Comparison of ENCODE assay signal across 27 mouse cellular contexts in the genomic region with DNA sequence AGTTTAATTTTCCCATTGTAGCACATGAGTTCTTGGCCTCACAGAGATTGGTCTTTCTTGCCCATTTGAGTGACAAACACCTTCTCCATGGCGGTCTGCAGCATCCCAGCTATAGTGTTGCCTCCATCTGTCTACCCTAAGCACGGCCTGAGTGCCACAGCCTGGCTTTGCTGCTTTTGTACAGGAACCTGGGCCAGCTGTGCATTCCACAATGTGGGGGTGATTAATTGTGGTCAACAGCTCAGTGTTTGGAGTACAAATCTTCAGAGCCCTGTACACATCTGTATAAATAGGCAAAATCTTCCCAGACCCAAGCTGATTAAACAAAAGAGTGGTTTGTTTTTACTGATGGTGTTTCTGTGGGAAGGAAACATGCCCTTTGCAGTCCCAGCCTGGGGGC.
DNase-seq lines count a peak whose midpoint lies in the region; ATAC-seq and TF ChIP-seq lines count a peak whose summit lies in the region.
"Had no signal": no experiment of that assay in that cellular context is flagged by ENCODE, and none has a peak within 500 bp of the region (broad histone marks: within the 10 kb centered on the region; RNA-seq: fewer than 3 reads in every experiment).

No protein-coding gene starts in this region.

- H3K36me3 ChIP-seq in forebrain, embryonic 10.5 days (replicated peaks) = no peaks in the 10 kb centered on the region
- no peaks in the 10 kb centered on the region for H3K36me3 ChIP-seq in forebrain, postnatal 0 days (ENCODE audit: insufficient read depth)
- no peaks in the 10 kb centered on the region for H3K36me3 ChIP-seq in neural tube, embryonic 15.5 days
- no peaks in the 10 kb centered on the region for H3K36me3 ChIP-seq in intestine, embryonic 16.5 days (ENCODE audit: control insufficient read depth, insufficient read depth, low read length)
- H3K36me3 ChIP-seq in hindbrain, postnatal 0 days (ENCODE audit: insufficient read depth, low read length) = no peaks in the 10 kb centered on the region
- H3K36me3 ChIP-seq: heart, embryonic 13.5 days; hindbrain, embryonic 10.5 days; midbrain, embryonic 13.5 days had no signal

- H3K4me3 ChIP-seq in forebrain, embryonic 10.5 days = no peak overlapping the region
- H3K4me3 ChIP-seq in forebrain, postnatal 0 days (ENCODE audit: low read depth, low read length) = no peak overlapping the region
- no peak overlapping the region for H3K4me3 ChIP-seq in neural tube, embryonic 15.5 days (replicated peaks)
- no peak overlapping the region for H3K4me3 ChIP-seq in intestine, embryonic 16.5 days (ENCODE audit: low read length)
- no peak overlapping the region for H3K4me3 ChIP-seq in hindbrain, postnatal 0 days (ENCODE audit: low read length)
- H3K4me3 ChIP-seq: erythroblast, embryonic 14.5 days; forebrain, embryonic 13.5 days; heart, embryonic 13.5 days; hindbrain, embryonic 10.5 days; megakaryocyte, embryonic 14.5 days; midbrain, embryonic 13.5 days had no signal

- H3K4me1 ChIP-seq in forebrain, embryonic 10.5 days = no peaks in the 10 kb centered on the region
- H3K4me1 ChIP-seq in forebrain, postnatal 0 days (ENCODE audit: insufficient read depth) = no peaks in the 10 kb centered on the region
- peaks cover 6% of the 10 kb centered on the region; the same call in 1 of the 2 replicates for H3K4me1 ChIP-seq in neural tube, embryonic 15.5 days
- H3K4me1 ChIP-seq in intestine, embryonic 16.5 days (ENCODE audit: control insufficient read depth, insufficient read depth, low read length) = no peaks in the 10 kb centered on the region
- no peaks in the 10 kb centered on the region; the same call in 1 of the 2 replicates for H3K4me1 ChIP-seq in hindbrain, postnatal 0 days (ENCODE audit: insufficient read depth, low read length)
- H3K4me1 ChIP-seq: forebrain, embryonic 13.5 days; hindbrain, embryonic 10.5 days; midbrain, embryonic 13.5 days had no signal

- no peak for TF ChIP-seq CTCF in forebrain, postnatal 0 days (IDR thresholded peaks at IDR 0.05; ENCODE audit: low read depth)
- no peak for TF ChIP-seq CTCF in hindbrain, postnatal 0 days (IDR thresholded peaks at IDR 0.05; ENCODE audit: low read depth)

- no peak overlapping the region for H3K27ac ChIP-seq in forebrain, embryonic 10.5 days
- no peak overlapping the region for H3K27ac ChIP-seq in forebrain, postnatal 0 days (ENCODE audit: low read depth, low read length)
- H3K27ac ChIP-seq in neural tube, embryonic 15.5 days (replicated peaks) = no peak overlapping the region
- no peak overlapping the region for H3K27ac ChIP-seq in intestine, embryonic 16.5 days (ENCODE audit: low read length)
- H3K27ac ChIP-seq in hindbrain, postnatal 0 days = no peak overlapping the region
- H3K27ac ChIP-seq: forebrain, embryonic 13.5 days; heart, embryonic 13.5 days; hindbrain, embryonic 10.5 days; liver, embryonic 14.5 days; midbrain, embryonic 13.5 days had no signal

- DNase-seq in forebrain, embryonic 10.5 days (ENCODE audit: extremely low spot score, low spot score) = peak; percentile 24
- DNase-seq in forebrain, postnatal 0 days = no peak
- peak; percentile 44 for DNase-seq in neural tube, embryonic 10.5 days (ENCODE audit: extremely low spot score, low spot score)
- DNase-seq in embryo, embryonic 9.5 days (ENCODE audit: extremely low spot score) = peak; percentile 32
- DNase-seq in hindbrain, postnatal 0 days (ENCODE audit: low spot score) = no peak
- no peak for DNase-seq in right cerebral cortex, postnatal 14 days
- DNase-seq: adrenal gland, postnatal 25 days; cerebellum, adult 11-12 months; cerebellum, postnatal 10 days; heart, postnatal 10 days; kidney, adult 11 months; kidney, postnatal 14 days; liver; lung, adult 2 months; lung, postnatal 4 days; right cerebral cortex, adult 18-20 months; thymus, postnatal 14 days had no signal

- H3K9me3 ChIP-seq in forebrain, embryonic 10.5 days = peaks cover 7% of the 10 kb centered on the region
- H3K9me3 ChIP-seq in forebrain, postnatal 0 days (ENCODE audit: low read length) = no peaks in the 10 kb centered on the region
- no peaks in the 10 kb centered on the region for H3K9me3 ChIP-seq in neural tube, embryonic 15.5 days (replicated peaks)
- H3K9me3 ChIP-seq in intestine, embryonic 16.5 days (ENCODE audit: control insufficient read depth, low read length) = 0 out of 2 replicates have a peak, but pooled peaks cover 6% of the 10 kb centered on the region
- no peaks in the 10 kb centered on the region for H3K9me3 ChIP-seq in hindbrain, postnatal 0 days (ENCODE audit: low read length)
- H3K9me3 ChIP-seq: forebrain, embryonic 13.5 days; midbrain, embryonic 13.5 days had no signal

- WGBS in forebrain, embryonic 10.5 days = 79% methylated on average over 2 of the region's 2 CpGs
- WGBS in forebrain, postnatal 0 days = 80% methylated on average over 2 of the region's 2 CpGs
- 68% methylated on average over 2 of the region's 2 CpGs for WGBS in neural tube, embryonic 15.5 days
- WGBS in intestine, embryonic 16.5 days = 68% methylated on average over 2 of the region's 2 CpGs
- WGBS in hindbrain, postnatal 0 days = 74% methylated on average over 2 of the region's 2 CpGs

- no peaks in the 10 kb centered on the region for H3K27me3 ChIP-seq in forebrain, embryonic 10.5 days (ENCODE audit: poor library complexity, severe bottlenecking)
- no peaks in the 10 kb centered on the region for H3K27me3 ChIP-seq in forebrain, postnatal 0 days (ENCODE audit: insufficient read depth, low read length)
- no peaks in the 10 kb centered on the region for H3K27me3 ChIP-seq in neural tube, embryonic 15.5 days (replicated peaks)
- H3K27me3 ChIP-seq in intestine, embryonic 16.5 days (replicated peaks; ENCODE audit: control insufficient read depth, insufficient read depth, low read length) = no peaks in the 10 kb centered on the region
- no peaks in the 10 kb centered on the region for H3K27me3 ChIP-seq in hindbrain, postnatal 0 days (ENCODE audit: insufficient read depth, low read length)
- H3K27me3 ChIP-seq: forebrain, embryonic 13.5 days; heart, embryonic 13.5 days; megakaryocyte, embryonic 14.5 days; midbrain, embryonic 13.5 days had no signal

- no peak overlapping the region for H3K9ac ChIP-seq in forebrain, postnatal 0 days
- H3K9ac ChIP-seq in neural tube, embryonic 15.5 days (replicated peaks) = no peak overlapping the region
- no peak overlapping the region for H3K9ac ChIP-seq in intestine, embryonic 16.5 days (ENCODE audit: low read depth, low read length)
- H3K9ac ChIP-seq in hindbrain, postnatal 0 days (replicated peaks; ENCODE audit: low read length) = no peak overlapping the region
- H3K9ac ChIP-seq: forebrain, embryonic 13.5 days; heart, embryonic 13.5 days; liver, embryonic 14.5 days; midbrain, embryonic 13.5 days had no signal

- H3K4me2 ChIP-seq in forebrain, postnatal 0 days (ENCODE audit: low read depth) = no peak overlapping the region
- no peak overlapping the region for H3K4me2 ChIP-seq in neural tube, embryonic 15.5 days
- H3K4me2 ChIP-seq in intestine, embryonic 16.5 days (ENCODE audit: low read depth, low read length) = no peak overlapping the region
- no peak overlapping the region for H3K4me2 ChIP-seq in hindbrain, postnatal 0 days (ENCODE audit: low read depth, low read length)
- H3K4me2 ChIP-seq: forebrain, embryonic 13.5 days; heart, embryonic 13.5 days; midbrain, embryonic 13.5 days had no signal

- ATAC-seq in forebrain, postnatal 0 days = no peak
- ATAC-seq in neural tube, embryonic 15.5 days (ENCODE audit: low FRiP score) = no peak
- peak; percentile 56; the same call in 1 of the 2 replicates for ATAC-seq in intestine, embryonic 16.5 days
- ATAC-seq in hindbrain, postnatal 0 days = no peak
- ATAC-seq: forebrain, embryonic 13.5 days; hindbrain, embryonic 16.5 days; midbrain, embryonic 13.5 days had no signal

Comparison
In these comparisons a context has a peak if more than half of its experiments do, and no peak if none do; other contexts are left out.
1. DNase-seq: peak in forebrain, embryonic 10.5 days (single experiment), neural tube, embryonic 10.5 days (single experiment) and embryo, embryonic 9.5 days (single experiment); none in forebrain, postnatal 0 days (single experiment), hindbrain, postnatal 0 days (single experiment) and right cerebral cortex, postnatal 14 days (single experiment).